Mouse (Mus musculus) layer of hippocampus, adult 8-10 months (tissue): Measurements from ENCODE around the gene Rhox3f. TPM values are rescaled to one million over a fixed set of nuclear protein-coding genes. Genes with fewer than 3 reads are reported as not detected.
"Not testable (repeated sequence)": the region's sequence is repeated elsewhere in the genome, so short reads cannot be mapped to it uniquely, and the experiment has no call there.

Experiments
- DNase-seq, 2 experiments: peaks; one replicate each; pipeline ENCODE4 v3.0.0; 2022; ENCODE audit warnings: low spot score in 2 of 2
- total RNA-seq, 4 experiments: library from RNA; stranded (reverse); gene quantifications; 2 replicates each; pipeline ENCODE4 v1.2.4; 2022

Gene Rhox3f
- total RNA-seq, result not detected

DNA sequence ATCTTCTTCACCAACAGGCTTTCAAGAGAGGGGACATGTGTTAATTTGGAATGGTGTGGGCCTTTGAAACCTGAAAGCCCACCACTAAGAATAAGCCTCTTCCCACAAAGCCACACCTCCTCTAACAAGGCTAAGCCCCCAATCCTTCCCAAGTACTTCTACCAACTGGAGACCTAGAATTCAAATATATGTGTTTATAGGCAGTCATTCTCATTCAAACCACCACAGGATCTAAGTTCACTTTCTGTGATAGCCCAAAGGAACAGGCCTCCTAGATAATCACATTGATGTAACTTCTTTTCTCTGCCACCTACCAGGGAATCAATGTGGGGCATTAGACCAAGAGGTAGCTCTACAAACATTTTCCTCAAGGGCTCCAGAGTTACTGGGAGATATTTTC is at the start of gene Rhox3f:
TSS of gene Rhox3f (plus strand) at position 301 of the 400 bp plus-strand sequence.
- not testable (repeated sequence) for DNase-seq

GRCm38 (mm10) chrX:37541719-37542118 is 39.1 kb upstream of the Rhox3f start, which contains the start of gene Rhox3e:
Gene Rhox3e, plus strand, starts transcription at chrX:37542019.
- not testable (repeated sequence) for DNase-seq

DNA sequence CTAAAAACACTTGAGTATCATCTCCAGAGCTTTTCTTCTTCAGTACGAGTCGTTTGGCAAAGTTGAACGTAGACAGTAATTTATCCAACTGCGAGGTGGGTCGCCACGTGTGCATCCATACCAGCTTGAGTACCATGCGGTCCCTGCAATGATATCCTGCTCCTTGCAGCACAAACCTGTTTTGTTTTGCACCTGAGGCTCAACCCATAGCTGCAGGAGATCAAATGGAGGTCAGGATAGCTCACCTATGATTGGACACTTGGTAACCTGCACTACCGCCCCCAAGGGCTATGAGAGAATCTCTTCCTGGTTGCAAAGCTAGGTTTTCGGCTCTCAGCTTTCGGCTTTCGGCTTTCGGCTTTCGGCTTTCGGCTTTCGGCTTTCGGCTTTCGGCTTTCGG is 23.7 kb upstream of the Rhox3f start, which contains the start of gene Rhox4e:
TSS of gene Rhox4e (plus strand) at position 301 of the 400 bp plus-strand sequence.
- not testable (repeated sequence) for DNase-seq

- DNase-seq, result not testable (repeated sequence)
Observed at GRCm38 (mm10) chrX:37571105-37571504, 9.7 kb upstream of the Rhox3f start, which contains the start of gene Rhox2f. Gene Rhox2f, plus strand, starts transcription at chrX:37571405.

GRCm38 (mm10) chrX:37572638-37573037 is 8.2 kb upstream of the Rhox3f start:
- not testable (repeated sequence) for DNase-seq

DNA sequence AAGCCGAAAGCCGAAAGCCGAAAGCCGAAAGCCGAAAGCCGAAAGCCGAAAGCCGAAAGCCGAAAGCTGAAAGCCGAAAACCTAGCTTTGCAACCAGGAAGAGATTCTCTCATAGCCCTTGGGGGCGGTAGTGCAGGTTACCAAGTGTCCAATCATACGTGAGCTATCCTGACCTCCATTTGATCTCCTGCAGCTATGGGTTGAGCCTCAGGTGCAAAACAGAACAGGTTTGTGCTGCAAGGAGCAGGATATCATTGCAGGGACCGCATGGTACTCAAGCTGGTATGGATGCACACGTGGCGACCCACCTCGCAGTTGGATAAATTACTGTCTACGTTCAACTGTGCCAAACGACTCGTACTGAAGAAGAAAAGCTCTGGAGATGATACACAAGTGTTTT is 26.8 kb downstream of the Rhox3f start, which contains the start of gene Rhox4f:
TSS of gene Rhox4f (minus strand) at position 101 of the 400 bp plus-strand sequence.
- not testable (repeated sequence) for DNase-seq

- not testable (repeated sequence) for DNase-seq
Observed at GRCm38 (mm10) chrX:37628512-37628911, 47.7 kb downstream of the Rhox3f start, which contains the start of gene Rhox3g. Gene Rhox3g, minus strand, starts transcription at chrX:37628612.

Other genes with a start within 250 kb of the Rhox3f start
- not detected for gene Rhox3a2, start 201.0 kb upstream of the Rhox3f start, total RNA-seq
- not detected for gene Rhox4a2, start 190.1 kb upstream of the Rhox3f start, total RNA-seq
- not detected for gene Rhox2b, start 168.9 kb upstream of the Rhox3f start, total RNA-seq
- not detected for gene Rhox4b, start 148.5 kb upstream of the Rhox3f start, total RNA-seq
- not detected for gene Rhox2c, start 127.3 kb upstream of the Rhox3f start, total RNA-seq
- gene Rhox3c, start 122.4 kb upstream of the Rhox3f start, total RNA-seq, result not detected
- gene Rhox4c, start 100.7 kb upstream of the Rhox3f start, total RNA-seq, result not detected
- not detected for gene Rhox2d, start 87.6 kb upstream of the Rhox3f start, total RNA-seq
- gene Rhox4d, start 66.6 kb upstream of the Rhox3f start, total RNA-seq, result not detected
- gene Rhox2e, start 50.5 kb upstream of the Rhox3f start, total RNA-seq, result not detected
- not detected for gene Rhox3e, start 39.0 kb upstream of the Rhox3f start, total RNA-seq
- gene Rhox4e, start 23.6 kb upstream of the Rhox3f start, total RNA-seq, result not detected
- not detected for gene Rhox2f, start 9.6 kb upstream of the Rhox3f start, total RNA-seq
- not detected for gene Rhox4f, start 26.7 kb downstream of the Rhox3f start, total RNA-seq
- gene Rhox3g, start 47.6 kb downstream of the Rhox3f start, total RNA-seq, result not detected
- not detected for gene Rhox2g, start 62.5 kb downstream of the Rhox3f start, total RNA-seq
- not detected for gene Rhox4g, start 70.3 kb downstream of the Rhox3f start, total RNA-seq
- gene Rhox3h, start 87.8 kb downstream of the Rhox3f start, total RNA-seq, result not detected
- gene Rhox2h, start 92.3 kb downstream of the Rhox3f start, total RNA-seq, result not detected
- not detected for gene Rhox5, start 223.8 kb downstream of the Rhox3f start, total RNA-seq
- not detected for gene Rhox6, start 245.9 kb downstream of the Rhox3f start, total RNA-seq